Mouse (Mus musculus) cerebellum, postnatal 14 days (tissue): Measurements from ENCODE around the gene Insig1.

Experiments
- DNase-seq, 2 experiments: peaks; one replicate each; pipeline ENCODE4 v3.0.0; 2021; ENCODE audit warnings: mixed read lengths in 2 of 2

The Insig1 gene

DNA sequence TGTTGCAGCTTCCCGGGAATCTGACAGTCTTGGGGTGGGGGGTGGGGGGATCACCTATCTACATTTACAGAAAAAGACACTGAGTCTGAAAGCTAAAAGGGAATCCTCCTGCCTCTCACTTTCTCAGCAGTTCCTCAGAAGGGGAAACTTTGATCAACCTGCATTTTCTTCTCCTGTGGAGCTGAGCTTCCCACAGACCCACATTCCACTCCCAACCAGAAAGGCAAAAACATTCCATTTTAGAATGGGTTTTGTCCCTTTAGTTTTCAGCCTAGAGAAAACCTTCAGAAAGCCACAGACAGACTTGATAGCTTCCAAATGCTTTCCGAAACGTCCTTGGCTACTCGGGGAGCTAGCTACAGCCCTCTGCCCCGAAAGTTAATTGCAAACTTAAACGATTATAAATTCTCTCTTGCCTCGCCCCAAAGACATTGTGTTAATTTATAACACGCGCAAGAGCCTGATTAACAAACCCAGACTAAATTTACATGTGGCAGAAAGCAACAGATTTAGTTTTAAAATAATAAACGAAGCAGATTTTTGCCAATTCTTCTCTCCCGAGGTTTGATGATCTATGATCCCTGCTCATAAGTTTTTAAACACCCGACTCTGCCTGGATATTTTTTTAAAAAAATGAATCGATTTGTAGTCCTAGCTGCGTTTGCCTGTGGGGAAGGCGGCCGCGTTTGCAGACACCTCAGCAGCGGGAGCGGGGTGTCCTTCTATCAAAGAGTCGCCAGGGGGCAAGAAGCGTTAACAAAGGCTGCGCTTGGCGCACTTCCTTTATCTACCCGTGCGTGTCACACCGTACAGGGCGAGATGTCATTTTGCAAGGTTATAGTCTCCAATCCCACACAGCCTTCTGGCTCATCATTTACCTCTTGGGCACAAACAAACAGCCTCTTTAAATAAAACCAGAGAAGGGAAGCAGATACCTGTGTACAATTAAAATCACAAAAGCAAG, 51.6 kb downstream of the Insig1 start:
- DNase-seq = peak; percentile 93 to 94

DNA sequence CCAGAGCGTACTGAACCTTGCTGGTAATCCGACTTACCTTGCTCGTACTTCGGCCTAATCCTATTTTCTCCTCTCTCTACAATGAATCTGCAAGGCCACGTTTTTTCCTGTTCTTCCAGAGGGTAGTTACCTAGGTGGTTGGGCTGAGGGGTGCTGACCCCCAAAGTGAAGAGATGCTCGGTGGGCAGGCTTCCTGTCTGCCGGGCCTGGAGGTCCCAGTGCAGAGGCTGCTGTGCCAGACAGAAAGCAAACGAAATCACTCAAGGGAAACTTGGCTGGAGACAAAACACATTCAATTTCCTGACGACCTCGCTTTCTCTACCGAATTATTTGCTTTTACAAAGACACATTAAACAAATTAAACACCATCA, 52.3 kb downstream of the Insig1 start:
- no peak for DNase-seq

DNA sequence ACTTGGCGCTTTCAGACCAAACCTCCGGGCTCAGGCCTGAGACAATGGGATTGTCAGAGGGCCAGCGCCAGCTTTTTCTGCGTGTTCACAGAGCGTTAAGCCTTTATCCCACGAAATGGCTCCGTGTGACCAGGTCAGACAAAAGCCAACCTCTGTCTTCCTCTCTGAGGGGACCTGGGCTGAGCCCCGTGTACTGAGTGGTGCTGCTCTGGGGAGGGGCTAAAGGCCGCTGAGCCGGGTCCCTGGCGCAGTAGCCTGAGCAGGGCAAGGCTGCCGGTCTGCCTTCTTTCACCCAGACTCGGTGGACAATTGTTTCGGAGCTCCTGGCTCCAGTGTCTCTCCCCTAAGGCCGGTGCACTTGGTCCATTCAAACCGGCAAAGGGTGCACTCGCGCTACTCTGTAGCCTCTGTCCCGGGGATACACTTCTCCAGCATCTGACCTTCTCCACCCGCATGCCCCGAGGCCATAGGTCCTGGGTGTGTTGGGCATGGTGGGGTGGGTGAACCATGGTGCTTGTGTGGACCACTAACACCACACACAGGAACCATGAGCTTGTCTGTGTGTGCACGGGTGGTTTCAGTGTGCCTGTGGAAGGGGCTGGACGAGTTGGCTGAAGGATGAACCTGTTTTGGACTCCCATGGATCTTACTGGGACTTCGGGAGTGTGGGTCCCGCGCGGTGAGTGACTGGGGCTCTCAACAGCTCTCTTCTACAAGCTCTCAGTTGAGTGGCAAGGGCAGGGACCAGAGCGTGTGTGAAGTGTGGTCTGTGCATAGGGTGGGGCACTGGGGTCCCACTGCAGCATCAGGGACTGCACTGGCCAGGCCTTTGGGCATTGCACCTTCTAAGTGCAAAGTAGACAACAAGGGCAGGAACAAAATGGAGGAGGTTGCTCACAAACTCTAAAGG, 53.4 kb downstream of the Insig1 start:
- DNase-seq = peak; percentile 42
